Mouse (Mus musculus): ENCODE data around the gene Clcnka.
A peak's percentile ranks its signal among the peaks of the same experiment; 100 is the strongest.

Gene Clcnka

GRCm38 (mm10) chr4:141367997-141368791, 30.3 kb downstream of the Clcnka start, which contains the start of gene Fam131c:
Gene Fam131c (plus strand): TSS chr4:141368220.
- DNase-seq: peak; percentile 51

GRCm38 (mm10) chr4:141365876-141366275, 32.6 kb downstream of the Clcnka start:
- DNase-seq: no peak

GRCm38 (mm10) chr4:141365126-141365525, 33.4 kb downstream of the Clcnka start:
- DNase-seq: no peak

- DNase-seq: peak; percentile 89
These were observed 35.5 kb downstream of the Clcnka start for GRCm38 (mm10) chr4:141362937-141363548.

GRCm38 (mm10) chr4:141360846-141361245, 37.7 kb downstream of the Clcnka start:
- no peak for DNase-seq

GRCm38 (mm10) chr4:141359222-141359621, 39.3 kb downstream of the Clcnka start:
- no peak for DNase-seq

GRCm38 (mm10) chr4:141357811-141358210, 40.7 kb downstream of the Clcnka start:
- no peak for DNase-seq

GRCm38 (mm10) chr4:141353868-141354267, 44.7 kb downstream of the Clcnka start:
- no peak for DNase-seq

GRCm38 (mm10) chr4:141352986-141353385, 45.5 kb downstream of the Clcnka start:
- DNase-seq: peak; percentile 63

- DNase-seq: no peak
These were observed 46.6 kb downstream of the Clcnka start for GRCm38 (mm10) chr4:141351972-141352371.

- DNase-seq: no peak
These were observed 48.5 kb downstream of the Clcnka start for GRCm38 (mm10) chr4:141350015-141350414.

GRCm38 (mm10) chr4:141348616-141349015, 49.9 kb downstream of the Clcnka start:
- no peak for DNase-seq

GRCm38 (mm10) chr4:141347365-141347797, 51.1 kb downstream of the Clcnka start:
- DNase-seq: no peak

- DNase-seq: no peak
These were observed 53.3 kb downstream of the Clcnka start for GRCm38 (mm10) chr4:141345219-141345618.

GRCm38 (mm10) chr4:141343515-141343914, 55.0 kb downstream of the Clcnka start:
- DNase-seq: no peak

GRCm38 (mm10) chr4:141341477-141341876, 57.0 kb downstream of the Clcnka start:
- DNase-seq: no peak

- no peak for DNase-seq
These were observed 59.7 kb downstream of the Clcnka start for GRCm38 (mm10) chr4:141338853-141339252.

- no peak for DNase-seq
These were observed 60.5 kb downstream of the Clcnka start for GRCm38 (mm10) chr4:141337986-141338385.

GRCm38 (mm10) chr4:141336196-141336595, 62.3 kb downstream of the Clcnka start:
- DNase-seq: no peak

- DNase-seq: no peak
These were observed 63.2 kb downstream of the Clcnka start for GRCm38 (mm10) chr4:141335263-141335796.

- DNase-seq: no peak
These were observed 63.8 kb downstream of the Clcnka start for GRCm38 (mm10) chr4:141334695-141335094.
